ENCODE assay signal across 19 mouse cellular contexts in the genomic region with DNA sequence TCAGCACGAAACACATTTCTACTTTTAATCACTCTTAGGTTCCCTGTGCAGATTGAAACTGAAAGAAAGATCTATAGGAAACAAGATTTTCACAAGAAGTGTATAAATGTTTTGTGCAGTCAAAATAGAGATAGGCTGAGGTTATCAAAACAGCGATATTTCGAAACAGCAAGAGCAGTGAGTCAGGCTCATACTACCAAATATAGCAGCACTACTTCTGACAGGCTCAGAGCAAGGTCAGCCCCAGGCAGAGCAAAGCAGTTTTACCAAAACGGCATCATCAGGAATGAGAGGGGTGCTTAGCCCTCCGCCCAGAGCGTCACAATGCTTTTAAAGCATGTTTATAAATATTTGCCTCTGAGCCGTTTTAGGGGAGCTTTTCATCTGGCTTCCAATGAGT.
DNase-seq lines count a peak whose midpoint lies in the region; ATAC-seq and TF ChIP-seq lines count a peak whose summit lies in the region.
"Had no signal": no experiment of that assay in that cellular context is flagged by ENCODE, and none has a peak within 500 bp of the region (broad histone marks: within the 10 kb centered on the region; RNA-seq: fewer than 3 reads in every experiment).

No protein-coding gene starts in this region.

- no peaks in the 10 kb centered on the region for H3K27me3 ChIP-seq in hindbrain, embryonic 16.5 days (replicated peaks; ENCODE audit: control insufficient read depth, insufficient read depth, low read length)
- no peaks in the 10 kb centered on the region for H3K27me3 ChIP-seq in intestine, postnatal 0 days (replicated peaks; ENCODE audit: control insufficient read depth, insufficient read depth, low read length)
- H3K27me3 ChIP-seq: embryonic facial prominence, embryonic 12.5 days; hindbrain, embryonic 15.5 days; kidney, embryonic 15.5 days; limb, embryonic 13.5 days had no signal

- DNase-seq in adrenal gland, adult (ENCODE audit: inconsistent age in 2 of 2, low spot score in 1 of 2) = peak; percentile 65 to 87
- no peak for DNase-seq in adrenal gland, postnatal 4 days (ENCODE audit: low spot score in 2 of 2)
- peak; percentile 3 to 15 for DNase-seq in urinary bladder, postnatal 36 days (ENCODE audit: low spot score in 2 of 2)
- no peak for DNase-seq in urinary bladder, postnatal 4 days (ENCODE audit: low spot score in 2 of 2)
- no peak for DNase-seq in layer of hippocampus, postnatal 36 days
- DNase-seq: cerebellum, postnatal 36 days; gastrocnemius, postnatal 14 days; heart, postnatal 14 days; liver, postnatal 0 days; thymus, postnatal 25 days had no signal

- no peaks in the 10 kb centered on the region for H3K36me3 ChIP-seq in hindbrain, embryonic 16.5 days (ENCODE audit: control insufficient read depth, insufficient read depth, low read length)
- H3K36me3 ChIP-seq in intestine, postnatal 0 days (ENCODE audit: control insufficient read depth, insufficient read depth) = no peaks in the 10 kb centered on the region
- H3K36me3 ChIP-seq: embryonic facial prominence, embryonic 12.5 days; G1E; hindbrain, embryonic 15.5 days; kidney, embryonic 15.5 days; limb, embryonic 13.5 days had no signal

- no peak for TF ChIP-seq CTCF in intestine, postnatal 0 days (IDR thresholded peaks at IDR 0.05; ENCODE audit: low read depth)

- H3K4me2 ChIP-seq in hindbrain, embryonic 16.5 days (ENCODE audit: low read length) = no peak overlapping the region
- H3K4me2 ChIP-seq in intestine, postnatal 0 days (replicated peaks; ENCODE audit: low read depth) = no peak overlapping the region
- H3K4me2 ChIP-seq: embryonic facial prominence, embryonic 12.5 days; hindbrain, embryonic 15.5 days; kidney, embryonic 15.5 days; limb, embryonic 13.5 days had no signal

- ATAC-seq in common myeloid progenitor, adult 5-6 weeks (replicated peaks; ENCODE audit: low read depth, poor library complexity, severe bottlenecking) = 0 out of 2 replicates have a peak, but pooled peaks have one; percentile 15
- no peak for ATAC-seq in hindbrain, embryonic 16.5 days
- no peak for ATAC-seq in intestine, postnatal 0 days
- ATAC-seq: liver, postnatal 0 days had no signal

- no peaks in the 10 kb centered on the region for H3K9me3 ChIP-seq in hindbrain, embryonic 16.5 days (ENCODE audit: control insufficient read depth, low read length)
- no peaks in the 10 kb centered on the region for H3K9me3 ChIP-seq in intestine, postnatal 0 days (ENCODE audit: control insufficient read depth)
- H3K9me3 ChIP-seq: embryonic facial prominence, embryonic 12.5 days; G1E; hindbrain, embryonic 15.5 days; kidney, embryonic 15.5 days; limb, embryonic 13.5 days had no signal

- 84% methylated on average over 7 of the region's 7 CpGs for WGBS in hindbrain, embryonic 16.5 days
- 60% methylated on average over 7 of the region's 7 CpGs for WGBS in intestine, postnatal 0 days

- no peaks in the 10 kb centered on the region for H3K4me1 ChIP-seq in hindbrain, embryonic 16.5 days (ENCODE audit: control insufficient read depth, insufficient read depth, low read depth, low read length)
- H3K4me1 ChIP-seq in intestine, postnatal 0 days (replicated peaks; ENCODE audit: control insufficient read depth, insufficient read depth, low read length) = no peaks in the 10 kb centered on the region
- H3K4me1 ChIP-seq: embryonic facial prominence, embryonic 12.5 days; hindbrain, embryonic 15.5 days; kidney, embryonic 15.5 days; limb, embryonic 13.5 days had no signal

- no peak overlapping the region for H3K27ac ChIP-seq in hindbrain, embryonic 16.5 days (ENCODE audit: low read depth, low read length)
- no peak overlapping the region for H3K27ac ChIP-seq in intestine, postnatal 0 days (ENCODE audit: low read depth, low read length)
- H3K27ac ChIP-seq: embryonic facial prominence, embryonic 12.5 days; hindbrain, embryonic 15.5 days; kidney, embryonic 15.5 days; layer of hippocampus, adult 2 months; limb, embryonic 13.5 days had no signal

- no peak overlapping the region for H3K4me3 ChIP-seq in hindbrain, embryonic 16.5 days (ENCODE audit: low read length)
- H3K4me3 ChIP-seq in intestine, postnatal 0 days (ENCODE audit: low read depth, low read length) = no peak overlapping the region
- H3K4me3 ChIP-seq: embryonic facial prominence, embryonic 12.5 days; hindbrain, embryonic 15.5 days; kidney, embryonic 15.5 days; layer of hippocampus, adult 2 months; limb, embryonic 13.5 days had no signal

- no peak overlapping the region for H3K9ac ChIP-seq in hindbrain, embryonic 16.5 days (ENCODE audit: low read depth, low read length)
- H3K9ac ChIP-seq in intestine, postnatal 0 days (ENCODE audit: low read depth, low read length) = no peak overlapping the region
- H3K9ac ChIP-seq: embryonic facial prominence, embryonic 12.5 days; hindbrain, embryonic 15.5 days; kidney, embryonic 15.5 days; limb, embryonic 13.5 days; liver, postnatal 0 days had no signal

Comparison
In these comparisons a context has a peak if more than half of its experiments do, and no peak if none do; other contexts are left out.
1. DNase-seq: peak in adrenal gland, adult (2 of 2) and urinary bladder, postnatal 36 days (2 of 2); none in adrenal gland, postnatal 4 days (0 of 2), urinary bladder, postnatal 4 days (0 of 2) and layer of hippocampus, postnatal 36 days (0 of 2).